Mouse (Mus musculus) layer of hippocampus, postnatal 10 days (tissue): Measurements from ENCODE around the gene 1700011M02Rik. TPM values are rescaled to one million over a fixed set of nuclear protein-coding genes. Genes with fewer than 3 reads are reported as not detected.
"Not testable (repeated sequence)": the region's sequence is repeated elsewhere in the genome, so short reads cannot be mapped to it uniquely, and the experiment has no call there.

ENCODE experiments used
- DNase-seq, 2 experiments: peaks; one replicate each; pipeline ENCODE4 v3.0.0; 2021; ENCODE audit warnings: low spot score in 2 of 2
- long read RNA-seq: library from polyadenylated mRNA; stranded (forward); transcript quantifications from one replicate; pipeline ENCODE4 v2.0.0, GENCODE M21; 2023
- total RNA-seq, 2 experiments: library from RNA; stranded (reverse); gene quantifications; 2 replicates each; pipeline ENCODE4 v1.2.3; 2021

1700011M02Rik gene
- not detected for total RNA-seq
- long read RNA-seq: 0 reads

DNA sequence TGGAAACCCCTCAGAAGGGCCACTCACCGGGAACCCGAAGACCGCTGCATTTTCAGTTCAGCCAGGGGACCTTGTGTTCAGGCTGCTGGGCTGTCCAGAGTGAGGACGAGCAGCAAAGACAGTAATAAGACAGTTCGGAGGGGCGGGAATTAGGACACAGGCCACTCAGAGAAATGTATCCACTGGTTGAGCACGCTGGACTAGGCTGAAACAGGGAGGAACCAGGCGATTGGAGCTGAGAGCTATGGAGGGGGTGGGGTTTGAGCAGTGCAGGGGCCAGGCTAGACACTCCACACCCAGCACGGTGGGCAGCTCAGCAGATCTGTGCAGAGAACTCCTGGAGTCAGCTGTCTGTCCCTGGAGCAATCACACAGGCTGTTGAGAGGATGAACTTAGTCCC lies at the start of gene 1700011M02Rik, which contains the start of gene Dmrtc1a:
1700011M02Rik (plus strand) TSS at position 319 of the 400 bp plus-strand sequence.
Dmrtc1a (minus strand) TSS at position 101 of the 400 bp plus-strand sequence.
- not testable (repeated sequence) for DNase-seq

DNA sequence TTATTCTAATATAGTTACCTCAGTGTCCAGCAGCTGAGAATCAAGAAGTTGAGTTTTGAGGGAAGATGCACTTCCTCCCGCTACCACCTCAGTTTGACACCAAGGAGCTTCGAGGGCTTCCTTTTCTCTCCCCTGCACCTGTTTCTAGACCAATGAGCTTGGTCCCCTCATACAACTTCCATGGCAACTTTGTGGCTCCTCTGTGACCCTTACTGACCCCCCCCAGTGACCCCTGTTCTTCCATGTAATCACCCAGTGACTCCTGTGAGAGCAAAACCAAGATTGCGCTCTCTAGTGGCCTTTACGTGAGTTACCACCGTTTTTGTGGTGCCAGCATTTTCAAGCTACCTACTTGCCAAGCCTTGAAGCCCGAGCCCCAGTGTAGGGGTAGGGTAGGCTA lies 40.8 kb upstream of the 1700011M02Rik start, which contains the start of gene 1700031F05Rik:
1700031F05Rik (minus strand) TSS at position 101 of the 400 bp plus-strand sequence.
- no peak for DNase-seq

DNA sequence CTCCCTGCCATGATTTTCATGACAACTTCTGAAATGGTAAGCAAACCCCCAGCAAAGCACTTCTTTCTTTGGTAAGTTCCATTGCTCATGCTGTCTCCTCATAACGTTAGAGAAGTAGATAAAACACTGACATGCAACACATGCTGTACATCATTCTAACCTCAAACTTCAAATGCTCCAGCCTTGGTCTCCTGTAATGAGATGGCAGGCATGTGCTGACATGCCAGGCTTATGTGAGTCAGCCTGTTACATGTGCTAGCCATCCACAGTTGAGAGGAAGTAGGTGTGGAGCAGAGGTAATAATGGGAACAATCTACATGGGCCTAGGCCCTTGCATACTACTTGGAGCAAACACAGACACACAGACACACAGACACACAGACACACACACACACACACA lies 6.1 kb downstream of the 1700011M02Rik start:
- not testable (repeated sequence) for DNase-seq

DNA sequence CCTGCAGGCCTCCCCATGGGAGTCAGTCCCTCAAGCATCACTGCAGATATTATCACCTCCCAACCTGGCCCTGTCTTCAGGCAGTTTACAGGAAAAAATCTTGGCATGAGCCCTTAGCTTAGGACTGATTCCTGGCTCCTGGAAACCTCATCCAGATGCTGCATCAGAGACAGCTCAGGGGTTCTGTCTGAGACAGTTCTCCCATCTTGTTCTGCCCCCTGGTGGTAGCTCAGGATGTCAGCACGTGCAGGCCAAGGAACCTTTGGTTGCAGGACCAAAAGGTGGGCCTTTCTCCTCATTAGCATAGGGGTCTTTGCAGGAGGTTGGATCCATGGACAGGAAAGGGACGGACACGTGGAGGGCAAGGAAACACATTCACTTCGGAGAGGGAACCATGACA lies 18.0 kb downstream of the 1700011M02Rik start:
- DNase-seq: peak; percentile 28 to 42

DNA sequence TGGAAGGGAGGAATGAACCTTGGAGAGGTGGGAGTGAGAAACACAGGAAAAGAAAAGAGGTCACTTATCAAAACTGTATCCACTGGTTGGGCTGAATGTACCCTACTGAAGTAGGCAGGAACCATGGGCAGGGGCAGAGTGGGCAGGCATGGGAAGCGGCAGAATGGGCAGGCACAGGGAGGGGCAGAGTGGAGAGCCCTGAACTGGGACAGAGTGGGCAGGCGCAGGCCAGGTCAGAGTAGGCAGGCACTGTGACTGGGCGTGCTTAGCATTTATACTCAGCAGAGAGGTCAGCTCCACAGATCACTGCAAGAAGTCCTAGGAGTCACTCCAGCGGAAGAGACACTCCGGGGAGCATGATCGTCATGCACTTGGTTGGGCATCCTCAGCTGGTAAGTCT lies 19.4 kb downstream of the 1700011M02Rik start, which contains the start of gene 1700018G05Rik:
1700018G05Rik (plus strand) TSS at position 301 of the 400 bp plus-strand sequence.
- not testable (repeated sequence) for DNase-seq

DNA sequence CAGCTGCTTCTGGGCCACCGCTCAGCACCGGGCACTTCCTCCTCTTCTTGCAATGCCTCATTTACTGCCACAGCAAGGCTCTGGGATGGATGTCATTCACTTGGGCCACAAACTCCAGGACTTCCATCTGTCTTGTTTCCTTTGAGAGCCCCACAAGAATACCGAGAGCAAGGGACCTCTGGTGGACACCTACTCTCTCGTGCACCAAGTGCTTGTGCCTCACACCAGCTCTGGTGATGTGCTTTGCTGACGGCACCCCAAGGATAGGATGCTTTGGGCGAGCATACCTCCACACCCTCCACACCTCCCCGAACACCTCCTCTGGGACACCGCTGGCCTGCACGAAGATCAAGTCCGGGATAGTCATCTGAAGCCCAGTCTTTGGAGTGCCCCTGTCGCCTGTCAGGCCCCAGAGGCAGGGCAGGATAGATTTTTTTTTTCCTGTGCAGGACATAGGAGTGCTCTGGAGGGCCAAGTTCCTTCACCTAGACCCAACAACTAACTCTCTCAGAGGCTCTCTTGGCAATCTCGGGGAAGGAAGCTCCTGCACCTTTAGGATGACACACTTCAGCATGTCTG lies 24.4 kb downstream of the 1700011M02Rik start:
- DNase-seq: no peak

DNA sequence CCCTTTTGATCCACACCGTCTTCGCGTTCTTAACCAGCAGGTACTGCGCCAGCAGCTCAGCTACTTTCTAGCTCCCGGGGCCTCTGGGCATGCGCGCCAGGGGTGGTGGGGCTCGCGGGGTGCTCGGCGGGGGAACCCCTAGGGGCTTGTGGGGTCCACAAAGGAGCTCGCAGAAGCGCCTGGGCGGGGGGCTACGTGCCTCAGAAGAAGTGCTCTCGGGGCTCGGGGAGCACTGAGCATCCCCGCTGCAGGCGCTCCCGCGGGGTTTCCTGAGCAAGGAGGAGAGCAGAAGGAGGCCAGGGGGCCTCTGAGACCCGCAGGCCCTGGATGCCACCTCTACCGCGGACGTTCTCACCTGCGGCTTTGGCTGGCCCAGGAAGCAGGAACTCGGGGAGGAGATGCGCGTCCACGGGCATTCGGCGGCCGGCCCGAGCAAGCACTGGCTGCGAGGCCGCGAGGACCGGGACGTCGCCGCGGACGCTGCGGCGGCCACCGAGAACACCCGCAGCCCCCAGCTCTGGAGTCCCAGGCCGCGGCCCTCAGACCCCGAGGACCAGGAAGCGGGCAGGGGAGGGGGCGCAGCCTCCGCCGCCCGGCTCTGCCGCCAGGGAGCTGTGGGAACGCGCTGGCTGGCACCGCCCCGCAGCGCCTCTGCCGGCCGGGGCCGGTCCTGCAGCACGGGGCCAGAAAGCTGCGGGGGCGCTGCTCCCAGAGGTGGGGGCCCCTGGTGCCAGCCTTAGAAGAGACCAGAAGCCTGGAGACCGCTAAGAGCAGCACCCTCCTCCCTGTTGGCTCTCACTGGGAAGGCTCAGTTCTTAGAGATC lies 25.1 kb downstream of the 1700011M02Rik start:
- DNase-seq: peak; percentile 62 to 77

DNA sequence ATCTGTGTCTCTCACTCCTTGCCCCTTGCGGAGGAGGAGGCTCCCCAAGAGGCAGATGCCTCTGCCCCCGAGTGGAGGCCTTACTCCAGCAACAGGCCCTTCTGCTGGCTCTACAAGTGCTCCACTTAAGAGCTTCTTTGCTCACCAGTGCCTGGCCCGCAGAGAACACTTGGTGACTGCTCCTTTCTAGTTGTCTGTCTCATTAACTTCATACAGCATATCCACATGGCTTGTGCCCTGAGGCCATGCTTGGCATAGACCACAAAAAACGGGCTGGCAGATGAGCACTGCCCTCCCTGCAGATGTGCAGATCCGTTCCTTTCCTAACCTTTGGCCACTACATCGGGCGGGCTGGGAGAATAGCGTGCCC lies 25.7 kb downstream of the 1700011M02Rik start:
- no peak for DNase-seq

DNA sequence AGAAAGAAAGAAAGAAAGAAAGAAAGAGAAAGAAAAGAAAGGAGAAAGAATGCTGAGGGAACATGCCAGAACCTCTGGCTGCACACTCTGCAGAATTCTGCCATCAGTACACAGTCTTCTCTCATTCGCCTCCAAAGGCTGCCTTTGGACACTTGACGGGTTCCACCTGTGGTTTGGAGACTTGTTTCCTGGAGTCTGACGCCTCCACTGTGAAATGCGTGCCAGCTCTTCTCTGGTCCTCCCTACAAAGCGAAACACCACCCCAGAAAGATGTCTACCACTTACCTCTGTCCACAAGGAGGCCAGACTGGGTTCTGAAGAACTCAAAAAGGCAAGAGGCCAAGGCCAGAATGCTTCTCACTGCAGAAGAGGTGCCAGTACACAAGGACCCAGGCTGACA lies 28.0 kb downstream of the 1700011M02Rik start:
- no peak for DNase-seq

DNA sequence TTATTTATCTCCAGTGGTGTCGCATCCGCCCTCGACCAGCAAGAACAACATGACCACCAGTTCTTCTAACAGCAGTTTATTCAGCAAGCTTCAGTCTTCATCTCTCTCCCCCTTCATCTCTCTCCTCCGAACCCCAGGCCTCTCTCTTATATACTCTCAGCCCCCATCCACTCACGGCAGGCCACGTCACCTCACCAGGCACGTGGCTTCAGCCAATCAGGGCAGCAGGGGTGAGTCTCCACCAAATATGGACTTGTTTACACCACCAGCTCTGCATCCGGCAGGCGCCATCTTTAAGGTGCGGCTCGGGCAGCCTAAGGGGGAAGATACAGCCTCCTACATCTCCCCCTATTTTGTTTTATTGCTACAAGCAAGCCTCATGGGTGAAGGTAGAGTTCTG lies 41.4 kb downstream of the 1700011M02Rik start:
- DNase-seq: not testable (repeated sequence)

DNA sequence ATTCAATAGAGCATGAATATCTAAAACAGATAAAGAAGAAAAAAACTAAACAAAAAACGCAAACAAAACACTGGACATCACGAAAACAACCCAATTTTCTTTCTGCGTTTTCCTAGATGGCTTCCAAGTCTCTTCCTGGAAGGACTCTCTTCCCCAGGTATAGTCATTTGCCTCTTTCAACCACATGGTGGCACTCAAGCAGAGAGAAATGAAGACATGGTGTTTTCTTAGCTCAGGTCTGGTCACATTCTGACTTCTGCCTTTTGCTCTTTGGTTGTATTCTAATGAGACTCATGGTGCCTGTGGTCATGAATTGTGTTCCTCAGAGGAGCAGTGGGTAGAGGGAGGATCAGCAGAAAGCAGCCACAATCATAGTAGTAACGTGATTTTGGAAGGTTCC lies 50.2 kb downstream of the 1700011M02Rik start:
- DNase-seq: peak in 1 of 2 experiments; percentile 31

Other genes starting within 250 kb of the 1700011M02Rik start
- not detected for gene Gm3880, start 221.9 kb upstream of the 1700011M02Rik start, total RNA-seq
- gene Gm9112, start 201.3 kb upstream of the 1700011M02Rik start, total RNA-seq: not detected
- gene Dmrtc1b, start 201.0 kb upstream of the 1700011M02Rik start, total RNA-seq: not detected
- not detected for gene Dmrtc1c1, start 105.9 kb upstream of the 1700011M02Rik start, total RNA-seq
- not detected for gene Dmrtc1c2, start 54.3 kb upstream of the 1700011M02Rik start, total RNA-seq
- not detected for gene 1700031F05Rik, start 40.9 kb upstream of the 1700011M02Rik start, total RNA-seq
- gene Dmrtc1a, start 218 bp upstream of the 1700011M02Rik start, total RNA-seq: 1 to 10 TPM; 1.7 TPM
- not detected for gene 1700018G05Rik, start 19.5 kb downstream of the 1700011M02Rik start, total RNA-seq